Mouse (Mus musculus) erythroid progenitor cell, adult 5-6 weeks (primary cell): Measurements from ENCODE around the gene Tbx19. TPM values are rescaled to one million over a fixed set of nuclear protein-coding genes. Genes with fewer than 3 reads are reported as not detected.

Experiments
- ATAC-seq: replicated peaks from 2 replicates; pipeline ENCODE4 v1.8.0; 2016; ENCODE audit warnings: moderate number of reproducible peaks, mild to moderate bottlenecking, moderate TSS enrichment, inconsistent platforms; ENCODE audit not compliant: poor library complexity, low FRiP score, severe bottlenecking
- total RNA-seq, 2 experiments: library from RNA; stranded (forward) in 1 of 2; stranded (reverse) in 1 of 2; fragments of 150-400 nt in 1 of 2; fragments of 186-747, 209-891 nt in 1 of 2; gene quantifications; 2 replicates each; pipeline versions ENCODE4 v1.2.3 to v1.2.4; 2015 to 2017; ENCODE audit warnings: low replicate concordance in 2 of 2

Gene Tbx19
- total RNA-seq, 2 experiments from 2014 or later: not detected

GRCm38 (mm10) chr1:165120349-165120898 lies 40.1 kb downstream of the Tbx19 start:
- ATAC-seq: peak; percentile 88

- ATAC-seq: no peak
Observed at GRCm38 (mm10) chr1:165119760-165120159, 40.8 kb downstream of the Tbx19 start.

- no peak for ATAC-seq
Observed at GRCm38 (mm10) chr1:165119011-165119726, 41.4 kb downstream of the Tbx19 start.

GRCm38 (mm10) chr1:165114460-165115175 lies 46.0 kb downstream of the Tbx19 start:
- peak; percentile 95 for ATAC-seq

- no peak for ATAC-seq
Observed at GRCm38 (mm10) chr1:165113700-165114099, 46.9 kb downstream of the Tbx19 start.

GRCm38 (mm10) chr1:165110659-165111058 lies 49.9 kb downstream of the Tbx19 start:
- ATAC-seq: no peak

- ATAC-seq: no peak
Observed at GRCm38 (mm10) chr1:165109135-165109534, 51.4 kb downstream of the Tbx19 start.

GRCm38 (mm10) chr1:165108477-165108876 lies 52.1 kb downstream of the Tbx19 start:
- no peak for ATAC-seq

GRCm38 (mm10) chr1:165106011-165106385 lies 54.6 kb downstream of the Tbx19 start:
- ATAC-seq: no peak

- peak; percentile 86 for ATAC-seq
Observed at GRCm38 (mm10) chr1:165105270-165106010, 55.1 kb downstream of the Tbx19 start.

- peak; percentile 85 for ATAC-seq
Observed at GRCm38 (mm10) chr1:165104707-165105259, 55.8 kb downstream of the Tbx19 start.

- ATAC-seq: no peak
Observed at GRCm38 (mm10) chr1:165099569-165099968, 61.0 kb downstream of the Tbx19 start.

- no peak for ATAC-seq
Observed at GRCm38 (mm10) chr1:165094871-165095270, 65.7 kb downstream of the Tbx19 start.

GRCm38 (mm10) chr1:165091721-165092120 lies 68.9 kb downstream of the Tbx19 start:
- ATAC-seq: 0 out of 2 replicates have a peak, but pooled peaks have one; percentile 44

- no peak for ATAC-seq
Observed at GRCm38 (mm10) chr1:165089556-165089955, 71.0 kb downstream of the Tbx19 start.

Other genes with a start within 250 kb of the Tbx19 start
- gene Xcl1, start 225.2 kb downstream of the Tbx19 start, total RNA-seq (2015; ENCODE audit: low replicate concordance): not detected in 2 replicates
- 1.0 TPM in 1 of 2 replicates, not detected in the other for gene Xcl1, start 225.2 kb downstream of the Tbx19 start, total RNA-seq (2017; ENCODE audit: low replicate concordance)
- gene Sft2d2, start 33.7 kb upstream of the Tbx19 start, total RNA-seq (2015; ENCODE audit: low replicate concordance): 5.4 and 7.9 TPM in 2 replicates
- gene Sft2d2, start 33.7 kb upstream of the Tbx19 start, total RNA-seq (2017; ENCODE audit: low replicate concordance): 6.2 and 8.2 TPM in 2 replicates
- gene Tiprl, start 76.2 kb upstream of the Tbx19 start, total RNA-seq (2015; ENCODE audit: low replicate concordance): 23.8 and 31.9 TPM in 2 replicates
- gene Tiprl, start 76.2 kb upstream of the Tbx19 start, total RNA-seq (2017; ENCODE audit: low replicate concordance): 27.5 and 53.9 TPM in 2 replicates
- gene Gpr161, start 135.0 kb upstream of the Tbx19 start, total RNA-seq (2015; ENCODE audit: low replicate concordance): not detected in 2 replicates
- gene Gpr161, start 135.0 kb upstream of the Tbx19 start, total RNA-seq (2017; ENCODE audit: low replicate concordance): 0.26 TPM in 1 of 2 replicates, not detected in the other